Mouse (Mus musculus) hindbrain, embryonic 11.5 days (tissue): ENCODE measurements around the gene Odf3l2. TPM values are rescaled to one million over a fixed set of nuclear protein-coding genes. Genes with fewer than 3 reads are reported as not detected.
A peak's percentile ranks its signal among the peaks of the same experiment; 100 is the strongest.

ENCODE experiments used
- ATAC-seq: fragments of 200-750 bp; cut with Nextera tagmentation; 2 replicates; pipeline ENCODE4 v1.8.0; 2017; ENCODE audit warnings: mild to moderate bottlenecking, moderate TSS enrichment, moderate library complexity; ENCODE audit not compliant: low FRiP score
- DNase-seq: peaks from one replicate; pipeline ENCODE4 v3.0.0-alpha.2; 2015; ENCODE audit warnings: low spot score
- H3K27ac ChIP-seq: fragments of 300-500 bp; sonication (generic); 2 replicates; pipeline ENCODE4 v1.5.1; 2014; ENCODE audit warnings: mild to moderate bottlenecking, low read depth, low read length
- H3K27me3 ChIP-seq: fragments of 300-500 bp; sonication (generic); 2 replicates; pipeline ENCODE4 v1.6.1; 2014; ENCODE audit warnings: mild to moderate bottlenecking, low read length, moderate library complexity, mixed read lengths; ENCODE audit not compliant: control insufficient read depth, insufficient read depth
- H3K36me3 ChIP-seq: fragments of 300-500 bp; sonication (generic); 2 replicates; pipeline ENCODE4 v1.6.1; 2014; ENCODE audit warnings: mild to moderate bottlenecking, low read length, moderate library complexity, mixed read lengths; ENCODE audit not compliant: control insufficient read depth, insufficient read depth
- H3K4me1 ChIP-seq: fragments of 300-500 bp; sonication (generic); replicated peaks from 2 replicates; pipeline ENCODE4 v1.6.1; 2014; ENCODE audit warnings: low read length, mixed read lengths; ENCODE audit not compliant: control insufficient read depth, insufficient read depth
- H3K4me2 ChIP-seq: fragments of 300-500 bp; sonication (generic); replicated peaks from 2 replicates; pipeline ENCODE4 v1.6.1; 2014; ENCODE audit warnings: mild to moderate bottlenecking, low read depth, low read length
- H3K4me3 ChIP-seq: fragments of 300-500 bp; sonication (generic); 2 replicates; pipeline ENCODE4 v1.5.1; 2014; ENCODE audit warnings: low read depth, low read length
- H3K9ac ChIP-seq: fragments of 300-500 bp; sonication (generic); 2 replicates; pipeline ENCODE4 v1.6.1; 2014; ENCODE audit warnings: low read depth, low read length
- H3K9me3 ChIP-seq: fragments of 300-500 bp; sonication (generic); 2 replicates; pipeline ENCODE4 v1.6.1; 2016; ENCODE audit warnings: low read length; ENCODE audit not compliant: control insufficient read depth
- WGBS: fragments of 180-500 bp; shearing (Covaris S2); extraction: QIAGEN DNeasy Blood & Tissue Kit; methylation state at CpG from one replicate; pipeline ENCODE4 v1.1.7; 2014; 5-methylcytosine and 5-hydroxymethylcytosine counted together
- polyA plus RNA-seq: library from polyadenylated mRNA; unstranded; fragments of >200 nt; fragmentation: Nextera tagmentation; extraction: Ambion mirVana; gene quantifications from 2 replicates; pipeline ENCODE4 v1.2.1, GENCODE M21; 2014

The Odf3l2 gene
- polyA plus RNA-seq, 1 experiment from 2014 or later: not detected

GRCm38 (mm10) chr10:79684770-79685600 lies 39.4 kb upstream of the Odf3l2 start:
- no peak overlapping the region for H3K4me2 ChIP-seq
- H3K9ac ChIP-seq: no peak overlapping the region
- H3K27me3 ChIP-seq: no peaks in the 10 kb centered on the region
- peaks cover 10% of the 10 kb centered on the region for H3K4me1 ChIP-seq
- no peak for ATAC-seq
- no peak overlapping the region for H3K27ac ChIP-seq
- peaks cover 19% of the 10 kb centered on the region for H3K36me3 ChIP-seq
- no peaks in the 10 kb centered on the region for H3K9me3 ChIP-seq
- DNase-seq: no peak
- no peak overlapping the region for H3K4me3 ChIP-seq
- 95% methylated on average over 25 of the region's 25 CpGs for WGBS

- H3K4me2 ChIP-seq: peak overlapping the region; percentile 54; the same call in 1 of the 2 replicates
- peaks cover 18% of the 10 kb centered on the region for H3K36me3 ChIP-seq
- no peaks in the 10 kb centered on the region for H3K9me3 ChIP-seq
- 90% methylated on average over 6 of the region's 6 CpGs for WGBS
- H3K4me1 ChIP-seq: peaks cover 10% of the 10 kb centered on the region
- no peak for DNase-seq
- no peaks in the 10 kb centered on the region for H3K27me3 ChIP-seq
- no peak for ATAC-seq
- no peak overlapping the region for H3K9ac ChIP-seq
- no peak overlapping the region for H3K4me3 ChIP-seq
- H3K27ac ChIP-seq: no peak overlapping the region
These were observed 38.4 kb upstream of the Odf3l2 start for GRCm38 (mm10) chr10:79683726-79684640.

- DNase-seq: peak; percentile 65
- peak overlapping the region; percentile 30; the same call in 1 of the 2 replicates for H3K27ac ChIP-seq
These were observed 37.5 kb upstream of the Odf3l2 start for GRCm38 (mm10) chr10:79682916-79683582.

GRCm38 (mm10) chr10:79682551-79682915 lies 37.0 kb upstream of the Odf3l2 start:
- no peaks in the 10 kb centered on the region for H3K9me3 ChIP-seq
- DNase-seq (peak; percentile 39), ATAC-seq (no peak; the same call in 1 of the 2 replicates)
- peaks cover 10% of the 10 kb centered on the region for H3K4me1 ChIP-seq
- H3K36me3 ChIP-seq: peaks cover 11% of the 10 kb centered on the region; the same call in 1 of the 2 replicates
- peak overlapping the region; percentile 85 for H3K4me3 ChIP-seq
- peak overlapping the region; percentile 30; the same call in 1 of the 2 replicates for H3K27ac ChIP-seq
- H3K9ac ChIP-seq: peak overlapping the region; percentile 83
- 0% methylated on average over 10 of the region's 10 CpGs for WGBS
- H3K4me2 ChIP-seq: peak overlapping the region; percentile 54
- H3K27me3 ChIP-seq: no peaks in the 10 kb centered on the region

More at GRCm38 (mm10) chr10:79682916-79683582, 37.5 kb upstream of the Odf3l2 start:
- H3K4me2 ChIP-seq: peak overlapping the region; percentile 54
- peak overlapping the region; percentile 83 for H3K9ac ChIP-seq
- H3K27me3 ChIP-seq: no peaks in the 10 kb centered on the region
- no peak for ATAC-seq
- WGBS: 2% methylated on average over 10 of the region's 10 CpGs
- peaks cover 10% of the 10 kb centered on the region for H3K4me1 ChIP-seq
- no peaks in the 10 kb centered on the region for H3K9me3 ChIP-seq
- peak overlapping the region; percentile 85 for H3K4me3 ChIP-seq
- peaks cover 11% of the 10 kb centered on the region for H3K36me3 ChIP-seq

GRCm38 (mm10) chr10:79681591-79682245 lies 36.2 kb upstream of the Odf3l2 start, which contains the start of gene Cdc34:
Gene Cdc34, plus strand, starts transcription at chr10:79682195.
- peak; percentile 95 for ATAC-seq
- under 1% methylated on average over 70 of the region's 84 CpGs for WGBS
- Histone ChIP-seq H3K27me3 (no peaks in the 10 kb centered on the region), H3K27ac (peak within 1 kb of the TSS; percentile 72), H3K9ac (peak within 1 kb of the TSS; percentile 83), H3K4me3 (peak within 1 kb of the TSS; percentile 85), H3K4me1 (peaks cover 10% of the 10 kb centered on the region), H3K36me3 (peaks cover 7% of the 10 kb centered on the region; the same call in 1 of the 2 replicates), H3K9me3 (no peaks in the 10 kb centered on the region), H3K4me2 (peak within 1 kb of the TSS; percentile 54)
- DNase-seq: peak; percentile 97

GRCm38 (mm10) chr10:79680606-79681495 lies 35.3 kb upstream of the Odf3l2 start:
- H3K9ac ChIP-seq: 0 out of 2 replicates have a peak overlapping the region, but pooled peaks have one; percentile 40
- ATAC-seq: peak; percentile 51

GRCm38 (mm10) chr10:79675346-79676035 lies 30.0 kb upstream of the Odf3l2 start:
- WGBS: 52% methylated on average over 43 of the region's 44 CpGs
- Histone ChIP-seq H3K36me3 (0 out of 2 replicates have a peak, but pooled peaks cover 3% of the 10 kb centered on the region), H3K4me2 (no peak overlapping the region), H3K4me1 (peaks cover 4% of the 10 kb centered on the region), H3K9me3 (no peaks in the 10 kb centered on the region), H3K9ac (no peak overlapping the region), H3K27me3 (no peaks in the 10 kb centered on the region), H3K27ac (no peak overlapping the region), H3K4me3 (no peak overlapping the region)
- ATAC-seq (no peak), DNase-seq (no peak)

More at GRCm38 (mm10) chr10:79680606-79681495, 35.3 kb upstream of the Odf3l2 start:
- peak overlapping the region; percentile 51 for H3K4me2 ChIP-seq
- peak overlapping the region; percentile 72 for H3K27ac ChIP-seq
- H3K9me3 ChIP-seq: no peaks in the 10 kb centered on the region
- 0 out of 2 replicates have a peak, but pooled peaks cover 3% of the 10 kb centered on the region for H3K36me3 ChIP-seq
- no peaks in the 10 kb centered on the region for H3K27me3 ChIP-seq
- DNase-seq: no peak
- 37% methylated on average over 11 of the region's 11 CpGs for WGBS
- H3K4me3 ChIP-seq: peak overlapping the region; percentile 85
- peaks cover 10% of the 10 kb centered on the region for H3K4me1 ChIP-seq
